Mouse (Mus musculus) CD4-positive helper T cell, adult 2 months (primary cell): ENCODE measurements around the gene Hes5.
A peak's percentile ranks its signal among the peaks of the same experiment; 100 is the strongest.

Experiments
- DNase-seq: peaks from one replicate; pipeline ENCODE4 v3.0.0-alpha.2; 2012; ENCODE audit warnings: low read depth, missing footprints, low spot score

The Hes5 gene

DNA sequence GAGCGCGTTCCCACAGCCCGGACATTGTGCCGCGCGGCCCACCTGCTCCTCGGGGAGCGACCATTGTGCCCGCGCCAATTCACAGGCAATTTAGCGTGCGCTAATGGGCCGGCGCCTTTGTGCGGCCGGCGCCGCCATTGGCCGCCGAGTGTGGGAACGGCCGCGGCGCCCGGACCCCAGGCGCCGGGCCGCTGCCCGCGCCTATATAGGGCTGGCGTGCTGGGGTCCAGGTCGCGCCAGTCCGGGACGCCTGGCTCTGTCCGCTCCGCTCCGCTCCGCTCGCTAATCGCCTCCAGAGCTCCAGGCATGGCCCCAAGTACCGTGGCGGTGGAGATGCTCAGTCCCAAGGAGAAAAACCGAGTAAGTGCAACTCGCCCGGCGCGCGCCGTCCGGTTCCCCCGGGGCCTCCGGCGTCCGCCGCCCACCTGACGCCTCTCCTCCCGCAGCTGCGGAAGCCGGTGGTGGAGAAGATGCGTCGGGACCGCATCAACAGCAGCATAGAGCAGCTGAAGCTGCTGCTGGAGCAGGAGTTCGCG lies at the start of gene Hes5:
TSS of gene Hes5 (plus strand) at position 234 of the 536 bp plus-strand sequence.
- peak; percentile 51 for DNase-seq

DNA sequence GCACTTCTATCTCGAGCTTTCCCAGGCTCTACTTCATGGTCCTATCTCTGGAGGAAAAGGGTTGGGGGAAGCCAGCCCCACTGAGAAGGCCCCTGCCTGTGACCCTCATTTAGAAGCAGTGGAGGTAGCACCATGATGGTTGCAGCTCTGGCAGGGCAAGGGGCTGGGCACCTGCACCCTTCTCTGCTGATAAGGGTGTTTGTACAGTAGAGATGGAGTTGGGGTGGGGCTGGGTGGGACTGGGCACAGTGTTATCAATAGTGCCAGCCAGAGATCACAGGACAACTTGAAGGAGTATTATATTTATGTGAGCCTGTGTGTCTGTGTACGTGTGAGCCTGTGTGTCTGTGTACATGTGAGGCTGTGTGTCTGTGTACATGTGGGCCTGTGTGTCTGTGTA lies 49.1 kb upstream of the Hes5 start:
- no peak for DNase-seq

DNA sequence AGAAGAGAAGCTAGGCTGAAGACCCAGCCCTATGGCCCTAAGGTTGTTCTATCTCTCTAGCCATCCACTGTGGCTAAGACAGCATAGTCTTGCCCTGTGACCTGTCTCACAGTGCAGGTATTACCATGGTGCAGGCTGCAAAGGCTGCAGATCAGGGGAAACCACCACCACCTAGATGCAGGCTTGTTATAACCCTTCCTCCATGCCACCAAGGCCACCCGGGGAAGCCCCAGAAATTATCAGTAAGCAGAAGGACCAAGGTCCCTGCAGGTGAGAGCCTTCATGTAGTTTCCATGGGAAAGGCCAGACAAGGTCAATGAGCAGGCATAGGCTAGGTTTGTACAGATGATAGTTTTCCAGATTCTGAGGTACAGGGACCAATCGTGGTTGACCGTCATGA lies 46.9 kb upstream of the Hes5 start:
- DNase-seq: no peak

GRCm38 (mm10) chr4:154914252-154914651 lies 46.5 kb upstream of the Hes5 start:
- no peak for DNase-seq

DNA sequence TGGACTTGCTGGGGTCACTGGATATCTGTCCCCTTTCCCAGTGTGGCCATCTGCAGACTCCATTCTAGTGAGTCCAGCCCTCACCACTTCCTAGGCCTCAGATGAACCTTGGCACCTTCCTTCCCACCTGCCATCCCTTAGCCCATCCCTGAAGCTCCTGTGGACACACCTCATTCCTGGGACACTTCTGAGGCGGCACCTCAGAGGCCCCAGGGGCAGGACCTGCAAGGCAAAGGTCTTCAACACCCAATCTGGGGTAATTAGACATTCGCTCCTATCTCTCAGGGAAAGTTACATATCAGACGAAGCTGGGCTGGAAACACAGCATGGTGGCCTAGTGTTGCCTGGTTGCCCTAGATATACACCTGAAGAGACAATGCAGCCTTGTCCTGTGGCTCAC lies 46.0 kb upstream of the Hes5 start:
- DNase-seq: no peak

- DNase-seq: no peak
These were observed 45.4 kb upstream of the Hes5 start for GRCm38 (mm10) chr4:154915286-154915685.

DNA sequence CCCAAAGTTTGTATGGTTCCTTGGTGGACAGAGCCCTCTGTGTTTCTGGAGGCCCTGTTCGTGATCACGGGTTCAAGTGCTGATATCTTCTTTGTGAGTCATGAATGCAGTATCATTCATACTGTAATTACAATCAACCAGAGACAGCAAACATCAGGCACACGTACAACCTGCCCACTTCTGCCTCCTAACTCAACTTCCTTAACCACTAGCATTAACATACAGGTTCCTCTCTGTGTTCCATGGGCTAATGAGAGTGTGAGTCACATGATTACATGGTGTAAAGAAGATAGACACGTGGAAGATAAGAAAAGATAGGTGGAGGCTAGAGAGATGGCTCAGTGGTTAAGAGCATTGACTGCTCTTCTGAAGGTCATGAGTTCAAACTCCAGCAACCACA lies 44.1 kb upstream of the Hes5 start:
- DNase-seq: no peak

GRCm38 (mm10) chr4:154922291-154922690 lies 38.4 kb upstream of the Hes5 start:
- no peak for DNase-seq

- no peak for DNase-seq
These were observed 37.8 kb upstream of the Hes5 start for GRCm38 (mm10) chr4:154922931-154923330.

DNA sequence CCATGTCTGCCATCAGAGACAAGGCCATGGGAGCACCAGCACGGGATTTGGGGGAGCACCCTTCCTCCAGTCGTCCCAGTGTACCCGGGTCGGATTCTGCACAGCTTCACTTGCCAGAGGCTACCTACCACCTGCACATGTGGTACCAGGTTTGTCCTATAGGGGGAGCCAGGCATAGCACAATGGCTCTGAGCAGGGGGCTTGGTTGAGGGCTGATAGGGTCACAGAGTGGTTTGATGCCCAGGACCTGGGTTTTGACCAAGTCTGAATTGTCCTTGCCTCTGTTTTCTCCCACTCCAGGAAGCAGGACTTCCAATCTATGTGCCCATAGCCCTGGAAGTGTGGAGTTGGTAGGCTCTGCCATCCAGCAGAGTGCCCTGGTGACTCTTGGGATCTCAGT lies 35.3 kb upstream of the Hes5 start:
- DNase-seq: peak; percentile 61

- peak; percentile 53 for DNase-seq
These were observed 33.5 kb upstream of the Hes5 start for GRCm38 (mm10) chr4:154926969-154927898.

DNA sequence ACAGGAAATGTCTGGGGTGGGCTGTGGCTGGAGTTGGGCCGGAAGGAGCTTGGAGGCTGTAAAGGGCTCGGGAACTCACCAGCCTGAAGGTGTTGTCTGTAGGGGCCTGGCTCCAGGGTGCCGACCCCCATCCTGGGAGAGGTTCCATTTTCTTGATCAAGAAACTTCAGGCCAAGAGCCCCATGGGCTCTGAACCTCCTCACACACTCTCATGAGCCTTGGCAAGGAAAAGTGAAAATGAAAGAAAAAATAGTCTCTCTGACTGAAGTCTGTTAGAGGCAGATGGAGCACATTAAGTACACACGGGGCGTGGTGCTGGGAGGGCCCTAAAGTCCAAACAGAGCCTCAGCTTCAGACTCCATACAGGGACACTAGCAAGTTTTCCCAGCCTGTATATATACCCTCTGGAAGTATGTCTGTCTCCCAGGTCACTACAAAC lies 32.8 kb upstream of the Hes5 start:
- DNase-seq: peak; percentile 75

GRCm38 (mm10) chr4:154928395-154929087 lies 32.2 kb upstream of the Hes5 start, which contains the start of gene Tnfrsf14:
Gene Tnfrsf14 (minus strand): TSS chr4:154928563.
- no peak for DNase-seq

GRCm38 (mm10) chr4:154929088-154929660 lies 31.5 kb upstream of the Hes5 start:
- DNase-seq: no peak

- DNase-seq: no peak
These were observed 27.3 kb upstream of the Hes5 start for GRCm38 (mm10) chr4:154933306-154933907.

DNA sequence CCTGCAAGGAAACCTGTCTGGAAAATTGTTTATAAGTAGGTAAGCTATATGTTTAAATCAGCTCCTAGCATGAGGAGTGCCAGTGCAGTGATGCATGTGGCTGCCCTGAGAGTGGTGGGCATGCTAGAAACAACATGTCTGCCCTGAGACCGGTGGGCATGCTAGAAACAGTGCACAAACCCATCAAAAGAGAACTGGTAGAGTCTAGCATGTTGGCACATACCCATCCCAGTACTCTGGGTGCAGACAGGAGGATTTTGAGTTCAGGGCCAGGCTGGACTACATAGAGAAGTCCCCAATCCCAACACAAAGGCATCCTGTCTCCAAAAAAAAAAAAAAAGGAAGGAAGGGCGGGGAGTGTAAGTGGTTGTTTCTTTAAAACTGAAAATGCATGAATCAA lies 25.9 kb upstream of the Hes5 start:
- DNase-seq: no peak

GRCm38 (mm10) chr4:154935788-154936187 lies 24.9 kb upstream of the Hes5 start:
- peak; percentile 83 for DNase-seq

DNA sequence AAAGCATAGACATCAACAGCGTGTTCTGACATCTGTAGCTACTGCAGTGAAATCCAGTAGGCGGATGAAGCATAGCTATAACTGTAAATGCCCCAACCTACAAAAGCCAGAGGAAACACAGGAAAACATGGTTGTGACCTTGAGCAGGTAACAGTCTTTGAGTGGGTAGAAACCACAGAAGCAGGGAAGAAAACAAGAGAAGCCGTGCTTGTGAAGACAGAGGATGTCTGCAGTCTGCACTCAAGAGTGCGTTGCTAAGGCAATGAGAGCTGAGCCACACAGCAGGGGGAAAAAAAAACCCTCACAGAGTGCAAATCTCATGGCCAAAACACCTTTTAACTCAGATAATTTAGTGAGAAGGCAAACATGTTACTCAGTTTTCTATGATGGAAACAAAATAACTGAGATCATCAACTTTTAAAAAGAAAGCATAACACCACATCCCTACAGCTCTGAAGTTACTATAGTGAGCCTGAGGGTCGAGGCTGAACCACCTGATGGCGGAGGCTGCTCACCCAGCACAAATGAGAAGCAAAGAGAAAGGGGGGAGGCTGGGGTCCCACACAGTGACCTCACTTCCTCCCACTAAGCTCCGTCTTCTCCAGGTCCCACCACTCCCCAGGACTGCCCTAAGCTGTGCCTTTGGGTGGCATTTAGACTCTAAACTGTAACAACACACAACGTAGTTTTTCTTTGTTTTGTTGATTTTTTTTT lies 24.0 kb upstream of the Hes5 start:
- peak; percentile 91 for DNase-seq

DNA sequence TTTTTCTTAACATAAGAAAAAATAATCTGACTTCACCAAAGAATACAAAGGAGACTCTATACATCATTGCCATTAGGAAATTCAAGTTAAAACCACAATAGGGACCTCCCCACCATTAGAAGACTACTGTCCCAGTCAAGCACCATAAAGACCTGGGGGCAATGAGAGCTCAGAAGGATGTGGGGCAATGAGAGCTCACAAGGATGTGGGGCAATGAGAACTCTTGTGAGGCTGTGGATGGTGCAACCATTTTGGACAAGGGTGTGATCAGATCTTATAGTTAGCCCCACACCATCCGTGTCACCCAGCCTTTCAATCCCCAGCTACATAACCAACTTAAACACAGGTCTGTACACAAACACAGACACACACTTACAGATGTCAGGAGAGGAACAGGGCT lies 23.0 kb upstream of the Hes5 start:
- DNase-seq: no peak

DNA sequence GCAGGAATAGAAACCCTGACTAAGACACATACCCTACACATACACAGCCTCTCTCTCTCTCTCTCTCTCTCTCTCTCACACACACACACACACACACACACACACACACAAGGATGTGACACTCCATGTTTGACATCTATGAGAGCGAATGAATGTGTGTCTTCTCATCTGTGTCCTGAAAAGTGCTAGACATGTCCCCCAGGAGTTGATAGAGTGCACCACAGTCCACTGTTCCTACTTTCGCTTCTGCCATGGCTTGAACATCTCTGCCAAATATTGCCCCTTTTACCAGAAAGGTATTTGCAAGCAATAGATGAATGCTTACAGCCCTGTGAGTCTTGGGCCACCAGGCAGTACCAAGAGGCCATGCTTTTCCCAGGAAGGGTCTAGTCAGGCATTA lies 20.6 kb upstream of the Hes5 start:
- no peak for DNase-seq

GRCm38 (mm10) chr4:154941831-154942230 lies 18.9 kb upstream of the Hes5 start:
- no peak for DNase-seq
